25 mouse cellular contexts compared by ENCODE assay signal in the genomic region with DNA sequence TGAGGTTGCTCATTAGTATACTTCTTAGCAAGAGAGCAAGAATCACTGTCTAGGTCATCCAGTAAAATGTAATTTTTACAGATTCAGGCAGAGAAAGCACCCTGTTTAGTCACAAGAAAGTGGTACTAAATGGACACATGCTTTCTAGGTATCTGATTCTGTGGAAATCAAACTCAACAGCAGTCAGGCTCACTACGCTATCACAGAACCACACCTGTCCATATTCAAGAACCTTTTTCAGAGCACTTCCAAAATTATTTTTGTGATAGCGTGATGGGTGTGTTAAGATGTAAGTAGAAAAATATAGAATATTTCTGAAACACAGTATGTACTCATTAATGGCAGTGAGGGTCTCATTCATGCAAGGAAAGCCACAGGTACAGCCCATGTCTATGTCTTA.
A peak's percentile ranks its signal among the peaks of the same experiment; 100 is the strongest.
DNase-seq lines count a peak whose midpoint lies in the region; ATAC-seq and TF ChIP-seq lines count a peak whose summit lies in the region.
"Had no signal": no experiment of that assay in that cellular context is flagged by ENCODE, and none has a peak within 500 bp of the region (broad histone marks: within the 10 kb centered on the region; RNA-seq: fewer than 3 reads in every experiment).

No protein-coding gene starts in this region.

- TF ChIP-seq EP300 in liver, embryonic 14.5 days (IDR thresholded peaks at IDR 0.05; ENCODE audit: low read depth) = peak; percentile 77
- peak; percentile 59; the same call in 1 of the 2 replicates for TF ChIP-seq EP300 in liver, postnatal 0 days (IDR thresholded peaks at IDR 0.05; ENCODE audit: low read depth)

- WGBS in liver, embryonic 14.5 days (ENCODE audit: insufficient replicate concordance) = 60% methylated on average over 2 of the region's 2 CpGs
- 78% methylated on average over 2 of the region's 2 CpGs for WGBS in liver, postnatal 0 days (ENCODE audit: insufficient replicate concordance)

- peaks cover 31 to 35% of the 10 kb centered on the region in 2 experiments for H3K4me1 ChIP-seq in liver, embryonic 14.5 days (replicated peaks; ENCODE audit: control insufficient read depth in 2 of 2, insufficient read depth in 2 of 2, low read length in 1 of 2)
- peaks cover 15% of the 10 kb centered on the region for H3K4me1 ChIP-seq in liver, postnatal 0 days (ENCODE audit: insufficient read depth)
- H3K4me1 ChIP-seq: embryonic facial prominence, embryonic 15.5 days; forebrain, embryonic 12.5 days; hindbrain, embryonic 10.5 days; hindbrain, embryonic 13.5 days had no signal

- H3K4me3 ChIP-seq in liver, embryonic 14.5 days (ENCODE audit: insufficient read depth in 1 of 2, low read depth in 2 of 2, low read length in 2 of 2) = no peak overlapping the region
- no peak overlapping the region for H3K4me3 ChIP-seq in liver, postnatal 0 days (ENCODE audit: low read depth, low read length)
- H3K4me3 ChIP-seq: embryonic facial prominence, embryonic 12.5 days; embryonic facial prominence, embryonic 15.5 days; erythroblast, embryonic 14.5 days; forebrain, embryonic 12.5 days; hindbrain, embryonic 10.5 days; hindbrain, embryonic 13.5 days had no signal

- H3K4me2 ChIP-seq in liver, embryonic 14.5 days (ENCODE audit: low read depth) = peak overlapping the region; percentile 38
- H3K4me2 ChIP-seq in liver, postnatal 0 days (ENCODE audit: low read depth, low read length) = no peak overlapping the region
- H3K4me2 ChIP-seq: embryonic facial prominence, embryonic 12.5 days; embryonic facial prominence, embryonic 15.5 days; forebrain, embryonic 12.5 days; heart, embryonic 11.5 days; hindbrain, embryonic 13.5 days had no signal

- DNase-seq in c-Kit-negative CD71-positive TER-119-positive erythroid progenitor cells, embryonic 14.5 days (ENCODE audit: low read depth, low spot score) = peak; percentile 43
- peak; percentile 38 for DNase-seq in c-Kit-positive CD71-positive TER-119-negative erythroid progenitor cells, embryonic 14.5 days (ENCODE audit: low read depth)
- DNase-seq in liver, embryonic 14.5 days (ENCODE audit: low read depth in 3 of 3, low spot score in 3 of 3) = peak in 1 of 3 experiments; percentile 44
- DNase-seq in liver, postnatal 0 days = no peak
- no peak for DNase-seq in adrenal gland, postnatal 25 days
- no peak for DNase-seq in cerebellum, adult 11-12 months
- DNase-seq: adrenal gland, adult 2 months; adrenal gland, postnatal 36 days; cerebellum, adult 2 months; cerebellum, adult 9-11 months; cerebellum, postnatal 25 days; gastrocnemius, postnatal 14 days; heart, adult 11 months; heart, postnatal 36 days had no signal

- no peak overlapping the region; the same call in none of the 2 replicates for H3K9ac ChIP-seq in liver, embryonic 14.5 days (replicated peaks)
- H3K9ac ChIP-seq in liver, postnatal 0 days (replicated peaks) = no peak overlapping the region
- H3K9ac ChIP-seq: embryonic facial prominence, embryonic 12.5 days; embryonic facial prominence, embryonic 15.5 days; forebrain, embryonic 12.5 days; hindbrain, embryonic 13.5 days had no signal

- H3K36me3 ChIP-seq in liver, embryonic 14.5 days (replicated peaks; ENCODE audit: control insufficient read depth, insufficient read depth, low read depth) = peaks cover 3% of the 10 kb centered on the region
- H3K36me3 ChIP-seq in liver, postnatal 0 days (replicated peaks; ENCODE audit: insufficient read depth, low read length) = peaks cover 21% of the 10 kb centered on the region
- H3K36me3 ChIP-seq: embryonic facial prominence, embryonic 12.5 days; forebrain, embryonic 12.5 days had no signal

- H3K27ac ChIP-seq in liver, embryonic 14.5 days = peak overlapping the region; percentile 50; the same call in 1 of the 2 replicates
- no peak overlapping the region for H3K27ac ChIP-seq in liver, postnatal 0 days (ENCODE audit: low read depth)
- H3K27ac ChIP-seq: embryonic facial prominence, embryonic 12.5 days; embryonic facial prominence, embryonic 15.5 days; forebrain, embryonic 12.5 days; hindbrain, embryonic 10.5 days; hindbrain, embryonic 13.5 days had no signal

- no peaks in the 10 kb centered on the region for H3K9me3 ChIP-seq in liver, embryonic 14.5 days (ENCODE audit: control insufficient read depth, low read length)
- no peaks in the 10 kb centered on the region for H3K9me3 ChIP-seq in liver, postnatal 0 days (ENCODE audit: low read length)
- H3K9me3 ChIP-seq: embryonic facial prominence, embryonic 12.5 days; embryonic facial prominence, embryonic 15.5 days; forebrain, embryonic 12.5 days; hindbrain, embryonic 10.5 days; hindbrain, embryonic 13.5 days had no signal

- H3K27me3 ChIP-seq in liver, embryonic 14.5 days (ENCODE audit: control insufficient read depth, insufficient read depth, low read length) = no peaks in the 10 kb centered on the region
- H3K27me3 ChIP-seq in liver, postnatal 0 days (ENCODE audit: insufficient read depth, low read length) = no peaks in the 10 kb centered on the region
- H3K27me3 ChIP-seq: embryonic facial prominence, embryonic 12.5 days; embryonic facial prominence, embryonic 15.5 days; forebrain, embryonic 12.5 days; hindbrain, embryonic 13.5 days had no signal

- ATAC-seq in liver, embryonic 14.5 days (ENCODE audit: insufficient read depth) = peak; percentile 16; the same call in 1 of the 2 replicates
- ATAC-seq in liver, postnatal 0 days = no peak
- ATAC-seq: CD4-positive, CD25-positive, alpha-beta regulatory T cell, adult 4 months; forebrain, embryonic 16.5 days; hindbrain, embryonic 16.5 days; intestine, embryonic 16.5 days had no signal

- TF ChIP-seq CTCF in liver, embryonic 14.5 days (IDR thresholded peaks at IDR 0.05; ENCODE audit: low read depth) = no peak
- TF ChIP-seq CTCF in liver, postnatal 0 days (IDR thresholded peaks at IDR 0.05; ENCODE audit: low read depth) = no peak

Comparison
In these comparisons a context has a peak if more than half of its experiments do, and no peak if none do; other contexts are left out.
1. DNase-seq: peak in c-Kit-negative CD71-positive TER-119-positive erythroid progenitor cells, embryonic 14.5 days (single experiment) and c-Kit-positive CD71-positive TER-119-negative erythroid progenitor cells, embryonic 14.5 days (single experiment); none in liver, postnatal 0 days (single experiment), adrenal gland, postnatal 25 days (single experiment) and cerebellum, adult 11-12 months (single experiment).